Mouse (Mus musculus): ENCODE data around the gene Fkbpl.

DNA sequence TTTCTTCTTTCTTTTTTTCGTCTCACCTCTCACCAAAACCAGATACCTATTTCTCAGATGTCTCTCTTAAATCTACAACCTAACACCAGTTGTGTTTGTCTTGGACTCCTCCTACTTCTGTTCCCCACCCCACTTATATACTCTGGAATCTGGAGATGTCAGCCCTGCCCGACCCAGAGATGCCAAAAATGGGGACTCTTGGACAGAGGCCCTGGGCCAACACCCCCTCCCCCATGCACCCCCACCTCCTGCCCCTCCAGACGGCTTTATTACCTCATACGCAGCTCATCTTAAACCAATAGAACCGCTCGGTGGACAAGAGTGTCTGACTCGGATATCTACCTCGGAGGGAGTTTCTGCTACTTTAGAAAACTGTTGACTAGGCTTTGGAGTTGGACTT, 48.5 kb upstream of the Fkbpl start:
- no peak for TF ChIP-seq POLR2A (IDR thresholded peaks at IDR 0.05; ENCODE audit: borderline replicate concordance, insufficient read depth, low read length)
- no peak for TF ChIP-seq CTCF (IDR thresholded peaks at IDR 0.05; ENCODE audit: borderline replicate concordance, insufficient read depth, low read depth, low read length)
